Mouse (Mus musculus): ENCODE measurements around the gene Olfr1185-ps1. TPM values are rescaled to one million over a fixed set of nuclear protein-coding genes. Genes with fewer than 3 reads are reported as not detected.
"Not testable (repeated sequence)": the region's sequence is repeated elsewhere in the genome, so short reads cannot be mapped to it uniquely, and the experiment has no call there.

Gene Olfr1185-ps1
- not detected in 2 replicates for polyA plus RNA-seq (2015; fragmentation: Nextera tagmentation; extraction: Ambion mirVana)

- Histone ChIP-seq H3K4me1 (replicated peaks) (no peaks in the 10 kb centered on the region), H3K4me3 (no peak within 1 kb of the TSS), H3K9me3 (replicated peaks) (0 out of 2 replicates have a peak, but pooled peaks cover 3% of the 10 kb centered on the region), H3K36me3 (no peaks in the 10 kb centered on the region), H3K4me2 (no peak within 1 kb of the TSS), H3K9ac (no peak within 1 kb of the TSS), H3K27me3 (no peaks in the 10 kb centered on the region), H3K27ac (no peak within 1 kb of the TSS)
- WGBS = 61% methylated on average over 2 of the region's 2 CpGs
- ATAC-seq (replicated peaks; ENCODE audit: insufficient number of reproducible peaks, insufficient read depth, low FRiP score, low read depth) = no peak
These were observed at the start of gene Olfr1185-ps1 for GRCm38 (mm10) chr2:88493020-88493419. TSS of gene Olfr1185-ps1 (plus strand) at chr2:88493320.

- Histone ChIP-seq H3K4me2 (no peak within 1 kb of the TSS), H3K4me1 (replicated peaks) (no peaks in the 10 kb centered on the region), H3K9me3 (replicated peaks) (no peaks in the 10 kb centered on the region), H3K27ac (no peak within 1 kb of the TSS), H3K9ac (no peak within 1 kb of the TSS), H3K4me3 (no peak within 1 kb of the TSS), H3K27me3 (no peaks in the 10 kb centered on the region), H3K36me3 (no peaks in the 10 kb centered on the region)
- ATAC-seq (replicated peaks; ENCODE audit: insufficient number of reproducible peaks, insufficient read depth, low FRiP score, low read depth) = no peak
- WGBS = 85% methylated on average over 1 of the region's 1 CpGs
These were observed 44.1 kb upstream of the Olfr1185-ps1 start, which contains the start of gene Gm13757 for GRCm38 (mm10) chr2:88449031-88449430. TSS of gene Gm13757 (minus strand) at chr2:88449131.

- H3K9me3 ChIP-seq (replicated peaks); H3K4me3 ChIP-seq; H3K27me3 ChIP-seq; H3K36me3 ChIP-seq; ATAC-seq (replicated peaks; ENCODE audit: insufficient number of reproducible peaks, insufficient read depth, low FRiP score, low read depth); H3K9ac ChIP-seq; H3K27ac ChIP-seq; H3K4me2 ChIP-seq; H3K4me1 ChIP-seq (replicated peaks): not testable (repeated sequence)
- 81% methylated on average over 1 of the region's 1 CpGs for WGBS
These were observed 38.6 kb upstream of the Olfr1185-ps1 start, which contains the start of gene Olfr1183 for GRCm38 (mm10) chr2:88454567-88454966. TSS of gene Olfr1183 (plus strand) at chr2:88454867.

- Histone ChIP-seq H3K36me3 (no peaks in the 10 kb centered on the region), H3K27ac (no peak within 1 kb of the TSS), H3K9me3 (replicated peaks) (no peaks in the 10 kb centered on the region), H3K27me3 (no peaks in the 10 kb centered on the region), H3K4me2 (no peak within 1 kb of the TSS), H3K4me1 (replicated peaks) (no peaks in the 10 kb centered on the region), H3K9ac (no peak within 1 kb of the TSS), H3K4me3 (no peak within 1 kb of the TSS)
- ATAC-seq (replicated peaks; ENCODE audit: insufficient number of reproducible peaks, insufficient read depth, low FRiP score, low read depth) = no peak
- WGBS = 75% methylated on average over 2 of the region's 2 CpGs
These were observed 9.8 kb upstream of the Olfr1185-ps1 start, which contains the start of gene Olfr1184 for GRCm38 (mm10) chr2:88483298-88483697. TSS of gene Olfr1184 (plus strand) at chr2:88483598.

GRCm38 (mm10) chr2:88518251-88518650 is 25.1 kb downstream of the Olfr1185-ps1 start, which contains the start of gene Olfr1186:
TSS of gene Olfr1186 (plus strand) at chr2:88518551.
- no peak within 1 kb of the TSS for H3K4me2 ChIP-seq
- H3K27ac ChIP-seq = no peak within 1 kb of the TSS
- no peak within 1 kb of the TSS for H3K4me3 ChIP-seq
- no peaks in the 10 kb centered on the region for H3K4me1 ChIP-seq (replicated peaks)
- H3K9me3 ChIP-seq (replicated peaks) = no peaks in the 10 kb centered on the region
- no peak within 1 kb of the TSS for H3K9ac ChIP-seq
- 67% methylated on average over 2 of the region's 2 CpGs for WGBS
- H3K36me3 ChIP-seq = no peaks in the 10 kb centered on the region
- no peak for ATAC-seq (replicated peaks; ENCODE audit: insufficient number of reproducible peaks, insufficient read depth, low FRiP score, low read depth)
- H3K27me3 ChIP-seq = no peaks in the 10 kb centered on the region

- Histone ChIP-seq H3K4me2 (no peak overlapping the region), H3K9ac (no peak overlapping the region), H3K27ac (no peak overlapping the region), H3K36me3 (no peaks in the 10 kb centered on the region), H3K27me3 (no peaks in the 10 kb centered on the region), H3K9me3 (replicated peaks) (no peaks in the 10 kb centered on the region), H3K4me1 (replicated peaks) (no peaks in the 10 kb centered on the region), H3K4me3 (no peak overlapping the region)
- WGBS = 61% methylated on average over 3 of the region's 3 CpGs
- ATAC-seq (replicated peaks; ENCODE audit: insufficient number of reproducible peaks, insufficient read depth, low FRiP score, low read depth) = no peak
These were observed 32.6 kb downstream of the Olfr1185-ps1 start for GRCm38 (mm10) chr2:88525720-88526119.

Other genes with a start within 250 kb of the Olfr1185-ps1 start
- gene Olfr1173, start 213.4 kb upstream of the Olfr1185-ps1 start, polyA plus RNA-seq (2015; fragmentation: Nextera tagmentation; extraction: Ambion mirVana) = not detected in 2 replicates
- not detected in 2 replicates for gene Olfr1174-ps, start 178.2 kb upstream of the Olfr1185-ps1 start, polyA plus RNA-seq (2015; fragmentation: Nextera tagmentation; extraction: Ambion mirVana)
- gene Olfr1175-ps, start 166.1 kb upstream of the Olfr1185-ps1 start, polyA plus RNA-seq (2015; fragmentation: Nextera tagmentation; extraction: Ambion mirVana) = not detected in 2 replicates
- not detected in 2 replicates for gene Olfr1176, start 156.6 kb upstream of the Olfr1185-ps1 start, polyA plus RNA-seq (2015; fragmentation: Nextera tagmentation; extraction: Ambion mirVana)
- not detected in 2 replicates for gene Olfr1177-ps, start 146.8 kb upstream of the Olfr1185-ps1 start, polyA plus RNA-seq (2015; fragmentation: Nextera tagmentation; extraction: Ambion mirVana)
- not detected in 2 replicates for gene Olfr1178, start 106.3 kb upstream of the Olfr1185-ps1 start, polyA plus RNA-seq (2015; fragmentation: Nextera tagmentation; extraction: Ambion mirVana)
- not detected in 2 replicates for gene Olfr1179, start 86.9 kb upstream of the Olfr1185-ps1 start, polyA plus RNA-seq (2015; fragmentation: Nextera tagmentation; extraction: Ambion mirVana)
- not detected in 2 replicates for gene Olfr1180, start 74.2 kb upstream of the Olfr1185-ps1 start, polyA plus RNA-seq (2015; fragmentation: Nextera tagmentation; extraction: Ambion mirVana)
- not detected in 2 replicates for gene Olfr1181, start 67.1 kb upstream of the Olfr1185-ps1 start, polyA plus RNA-seq (2015; fragmentation: Nextera tagmentation; extraction: Ambion mirVana)
- gene Gm13757, start 44.2 kb upstream of the Olfr1185-ps1 start, polyA plus RNA-seq (2015; fragmentation: Nextera tagmentation; extraction: Ambion mirVana) = not detected in 2 replicates
- gene Olfr1183, start 38.5 kb upstream of the Olfr1185-ps1 start, polyA plus RNA-seq (2015; fragmentation: Nextera tagmentation; extraction: Ambion mirVana) = not detected in 2 replicates
- not detected in 2 replicates for gene Olfr1184, start 9.7 kb upstream of the Olfr1185-ps1 start, polyA plus RNA-seq (2015; fragmentation: Nextera tagmentation; extraction: Ambion mirVana)
- gene Olfr1186, start 25.2 kb downstream of the Olfr1185-ps1 start, polyA plus RNA-seq (2015; fragmentation: Nextera tagmentation; extraction: Ambion mirVana) = not detected in 2 replicates
- gene Olfr1188, start 63.6 kb downstream of the Olfr1185-ps1 start, polyA plus RNA-seq (2015; fragmentation: Nextera tagmentation; extraction: Ambion mirVana) = not detected in 2 replicates
- gene Olfr1189, start 93.1 kb downstream of the Olfr1185-ps1 start, polyA plus RNA-seq (2015; fragmentation: Nextera tagmentation; extraction: Ambion mirVana) = not detected in 2 replicates
- gene Olfr1191-ps1, start 147.2 kb downstream of the Olfr1185-ps1 start, polyA plus RNA-seq (2015; fragmentation: Nextera tagmentation; extraction: Ambion mirVana) = not detected in 2 replicates
- not detected in 2 replicates for gene Olfr1192-ps1, start 155.2 kb downstream of the Olfr1185-ps1 start, polyA plus RNA-seq (2015; fragmentation: Nextera tagmentation; extraction: Ambion mirVana)
- gene Olfr1193, start 182.3 kb downstream of the Olfr1185-ps1 start, polyA plus RNA-seq (2015; fragmentation: Nextera tagmentation; extraction: Ambion mirVana) = not detected in 2 replicates
- not detected in 2 replicates for gene Olfr1195, start 195.9 kb downstream of the Olfr1185-ps1 start, polyA plus RNA-seq (2015; fragmentation: Nextera tagmentation; extraction: Ambion mirVana)
- gene Olfr1196, start 211.3 kb downstream of the Olfr1185-ps1 start, polyA plus RNA-seq (2015; fragmentation: Nextera tagmentation; extraction: Ambion mirVana) = not detected in 2 replicates
- gene Olfr1197, start 239.0 kb downstream of the Olfr1185-ps1 start, polyA plus RNA-seq (2015; fragmentation: Nextera tagmentation; extraction: Ambion mirVana) = not detected in 2 replicates